Mouse (Mus musculus): ENCODE data around the gene Smok2b.

DNA sequence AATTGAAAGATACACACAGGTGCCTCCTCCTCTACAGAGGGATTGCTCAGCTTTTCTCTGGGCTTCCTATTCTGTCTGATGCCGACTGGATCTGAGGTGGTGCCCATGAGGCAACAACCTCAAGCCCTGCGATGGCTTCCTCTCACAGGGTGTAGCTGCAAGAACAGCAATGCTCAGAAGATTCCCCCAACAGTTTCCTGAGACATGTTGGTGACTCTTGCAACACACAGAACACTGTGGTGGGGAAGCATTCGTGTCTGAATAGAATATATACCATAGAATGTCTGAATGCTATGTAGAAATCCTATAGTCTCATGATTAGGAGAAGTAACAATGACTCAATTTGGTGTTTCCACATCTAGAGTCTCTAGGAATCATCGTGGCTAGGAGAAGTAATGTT lies 15.9 kb upstream of the Smok2b start:
- no peak for TF ChIP-seq POLR2A (IDR thresholded peaks at IDR 0.05; ENCODE audit: low read depth, low read length)
- no peak for TF ChIP-seq CTCF (IDR thresholded peaks at IDR 0.05; ENCODE audit: borderline replicate concordance, insufficient read depth, low read length)
